Mouse (Mus musculus): ENCODE results near the gene Eif2d. TPM values are rescaled to one million over a fixed set of nuclear protein-coding genes. Genes with fewer than 3 reads are reported as not detected.
"Not testable (repeated sequence)": the region's sequence is repeated elsewhere in the genome, so short reads cannot be mapped to it uniquely, and the experiment has no call there.

The Eif2d gene
- polyA plus RNA-seq, 1 experiment from 2014 or later: 54.1 TPM

- H3K9ac ChIP-seq: no peak overlapping the region
- no peaks in the 10 kb centered on the region for H3K4me1 ChIP-seq
- no peaks in the 10 kb centered on the region for H3K27me3 ChIP-seq (replicated peaks)
- 80% methylated on average over 11 of the region's 11 CpGs for WGBS
- H3K4me3 ChIP-seq: no peak overlapping the region
- no peak overlapping the region for H3K4me2 ChIP-seq (replicated peaks)
- H3K9me3 ChIP-seq: no peaks in the 10 kb centered on the region
- H3K36me3 ChIP-seq: peaks cover 34% of the 10 kb centered on the region
- ATAC-seq (ENCODE audit: low FRiP score, low read depth): no peak
- no peak overlapping the region for H3K27ac ChIP-seq
Measured at GRCm38 (mm10) chr1:131125987-131126744, 26.8 kb upstream of the Eif2d start.

- ATAC-seq (ENCODE audit: low FRiP score, low read depth): no peak
- Histone ChIP-seq H3K4me3 (no peak overlapping the region), H3K4me2 (replicated peaks) (0 out of 2 replicates have a peak overlapping the region, but pooled peaks have one; percentile 10), H3K9ac (0 out of 2 replicates have a peak overlapping the region, but pooled peaks have one; percentile 17), H3K27me3 (replicated peaks) (no peaks in the 10 kb centered on the region), H3K27ac (no peak overlapping the region), H3K9me3 (no peaks in the 10 kb centered on the region), H3K4me1 (peaks cover 5% of the 10 kb centered on the region), H3K36me3 (peaks cover 13% of the 10 kb centered on the region)
- WGBS: 59% methylated on average over 6 of the region's 6 CpGs
Measured at GRCm38 (mm10) chr1:131134231-131134630, 18.8 kb upstream of the Eif2d start.

- Histone ChIP-seq H3K27ac (no peak overlapping the region), H3K9me3 (no peaks in the 10 kb centered on the region), H3K27me3 (replicated peaks) (no peaks in the 10 kb centered on the region), H3K36me3 (peaks cover 5% of the 10 kb centered on the region), H3K4me2 (replicated peaks) (peak overlapping the region; percentile 23; the same call in 1 of the 2 replicates), H3K4me1 (peaks cover 5% of the 10 kb centered on the region), H3K4me3 (no peak overlapping the region), H3K9ac (no peak overlapping the region)
- 55% methylated on average over 8 of the region's 8 CpGs for WGBS
- ATAC-seq (ENCODE audit: low FRiP score, low read depth): no peak
Measured at GRCm38 (mm10) chr1:131134942-131135522, 17.9 kb upstream of the Eif2d start.

- no peak overlapping the region for H3K27ac ChIP-seq
- peaks cover 5% of the 10 kb centered on the region for H3K4me1 ChIP-seq
- no peak for ATAC-seq (ENCODE audit: low FRiP score, low read depth)
- H3K4me3 ChIP-seq: no peak overlapping the region
- WGBS: 86% methylated on average over 10 of the region's 10 CpGs
- no peaks in the 10 kb centered on the region for H3K9me3 ChIP-seq
- no peaks in the 10 kb centered on the region; the same call in 1 of the 2 replicates for H3K36me3 ChIP-seq
- H3K27me3 ChIP-seq (replicated peaks): no peaks in the 10 kb centered on the region
- H3K9ac ChIP-seq: no peak overlapping the region
- peak overlapping the region; percentile 78 for H3K4me2 ChIP-seq (replicated peaks)
Measured at GRCm38 (mm10) chr1:131135960-131136629, 16.9 kb upstream of the Eif2d start.

GRCm38 (mm10) chr1:131137111-131137510 lies 15.9 kb upstream of the Eif2d start:
- Histone ChIP-seq H3K9ac (peak overlapping the region; percentile 44; the same call in 1 of the 2 replicates), H3K27ac (no peak overlapping the region), H3K27me3 (replicated peaks) (no peaks in the 10 kb centered on the region), H3K36me3 (no peaks in the 10 kb centered on the region; the same call in 1 of the 2 replicates), H3K9me3 (no peaks in the 10 kb centered on the region), H3K4me2 (replicated peaks) (peak overlapping the region; percentile 78), H3K4me1 (peaks cover 5% of the 10 kb centered on the region), H3K4me3 (peak overlapping the region; percentile 21)
- ATAC-seq (ENCODE audit: low FRiP score, low read depth): no peak
- WGBS: 8% methylated on average over 5 of the region's 5 CpGs

- no peaks in the 10 kb centered on the region; the same call in 1 of the 2 replicates for H3K36me3 ChIP-seq
- H3K4me2 ChIP-seq (replicated peaks): peak overlapping the region; percentile 78
- peak overlapping the region; percentile 82 for H3K27ac ChIP-seq
- no peaks in the 10 kb centered on the region for H3K9me3 ChIP-seq
- WGBS: under 1% methylated on average over 35 of the region's 36 CpGs
- peak overlapping the region; percentile 74 for H3K4me3 ChIP-seq
- peaks cover 5% of the 10 kb centered on the region for H3K4me1 ChIP-seq
- no peaks in the 10 kb centered on the region for H3K27me3 ChIP-seq (replicated peaks)
- peak; percentile 91 for ATAC-seq (ENCODE audit: low FRiP score, low read depth)
- H3K9ac ChIP-seq: peak overlapping the region; percentile 81
Measured at GRCm38 (mm10) chr1:131137717-131138118, 15.3 kb upstream of the Eif2d start.

GRCm38 (mm10) chr1:131138191-131139016 lies 14.6 kb upstream of the Eif2d start, which contains the start of gene Dyrk3:
Dyrk3 (minus strand) TSS chr1:131138340.
- ATAC-seq (ENCODE audit: low FRiP score, low read depth): peak; percentile 98
- Histone ChIP-seq H3K27me3 (replicated peaks) (no peaks in the 10 kb centered on the region), H3K9ac (peak within 1 kb of the TSS; percentile 81), H3K9me3 (no peaks in the 10 kb centered on the region), H3K4me3 (peak within 1 kb of the TSS; percentile 74), H3K4me1 (peaks cover 5% of the 10 kb centered on the region), H3K4me2 (replicated peaks) (peak within 1 kb of the TSS; percentile 78), H3K27ac (peak within 1 kb of the TSS; percentile 82), H3K36me3 (no peaks in the 10 kb centered on the region)
- 7% methylated on average over 49 of the region's 49 CpGs for WGBS

- Histone ChIP-seq H3K4me1 (peaks cover 5% of the 10 kb centered on the region), H3K9ac (no peak overlapping the region), H3K36me3 (no peaks in the 10 kb centered on the region), H3K4me3 (no peak overlapping the region), H3K27me3 (replicated peaks) (no peaks in the 10 kb centered on the region), H3K27ac (no peak overlapping the region), H3K4me2 (replicated peaks) (peak overlapping the region; percentile 78), H3K9me3 (no peaks in the 10 kb centered on the region)
- no peak for ATAC-seq (ENCODE audit: low FRiP score, low read depth)
- 67% methylated on average over 11 of the region's 11 CpGs for WGBS
Measured at GRCm38 (mm10) chr1:131139102-131140095, 13.6 kb upstream of the Eif2d start.

GRCm38 (mm10) chr1:131141449-131141848 lies 11.5 kb upstream of the Eif2d start:
- Histone ChIP-seq H3K4me3 (no peak overlapping the region), H3K27ac (no peak overlapping the region), H3K36me3 (no peaks in the 10 kb centered on the region), H3K9ac (no peak overlapping the region), H3K4me2 (replicated peaks) (no peak overlapping the region), H3K27me3 (replicated peaks) (no peaks in the 10 kb centered on the region), H3K9me3 (no peaks in the 10 kb centered on the region), H3K4me1 (peaks cover 5% of the 10 kb centered on the region; the same call in 1 of the 2 replicates)
- 68% methylated on average over 2 of the region's 2 CpGs for WGBS
- no peak for ATAC-seq (ENCODE audit: low FRiP score, low read depth)

GRCm38 (mm10) chr1:131142472-131142871 lies 10.5 kb upstream of the Eif2d start:
- H3K27ac ChIP-seq: no peak overlapping the region
- H3K4me2 ChIP-seq (replicated peaks): no peak overlapping the region
- H3K4me1 ChIP-seq: no peaks in the 10 kb centered on the region
- H3K36me3 ChIP-seq: no peaks in the 10 kb centered on the region
- no peak overlapping the region for H3K9ac ChIP-seq
- H3K27me3 ChIP-seq (replicated peaks): no peaks in the 10 kb centered on the region
- H3K9me3 ChIP-seq: no peaks in the 10 kb centered on the region
- 81% methylated on average over 1 of the region's 1 CpGs for WGBS
- no peak for ATAC-seq (ENCODE audit: low FRiP score, low read depth)
- no peak overlapping the region for H3K4me3 ChIP-seq

GRCm38 (mm10) chr1:131145222-131145621 lies 7.8 kb upstream of the Eif2d start:
- 89% methylated on average over 3 of the region's 3 CpGs for WGBS
- not testable (repeated sequence) for H3K27ac ChIP-seq; H3K27me3 ChIP-seq (replicated peaks); H3K4me2 ChIP-seq (replicated peaks); ATAC-seq (ENCODE audit: low FRiP score, low read depth); H3K9ac ChIP-seq; H3K4me1 ChIP-seq; H3K36me3 ChIP-seq; H3K9me3 ChIP-seq; H3K4me3 ChIP-seq

All from neural tube, embryonic 12.5 days (tissue).